Mouse (Mus musculus): ENCODE measurements around the gene Gm7929. TPM values are rescaled to one million over a fixed set of nuclear protein-coding genes. Genes with fewer than 3 reads are reported as not detected.
"Not testable (repeated sequence)": the region's sequence is repeated elsewhere in the genome, so short reads cannot be mapped to it uniquely, and the experiment has no call there.

The Gm7929 gene
- total RNA-seq (2021), result not detected
- long read RNA-seq, result 0 reads

GRCm38 (mm10) chr14:41750514-41750913 lies at the start of gene Gm7929:
Gene Gm7929 (minus strand): TSS chr14:41750614.
- not testable (repeated sequence) for DNase-seq (ENCODE audit: low spot score in 2 of 2)

GRCm38 (mm10) chr14:41772341-41772740 lies 21.9 kb upstream of the Gm7929 start, which contains the start of gene Gm47189:
Gene Gm47189 (minus strand): TSS chr14:41772441.
- not testable (repeated sequence) for DNase-seq (ENCODE audit: low spot score in 2 of 2)

GRCm38 (mm10) chr14:41755931-41756330 lies 5.5 kb upstream of the Gm7929 start:
- peak; percentile 0 to 2 for DNase-seq (ENCODE audit: low spot score in 2 of 2)

- DNase-seq (ENCODE audit: low spot score in 2 of 2), result not testable (repeated sequence)
Observed at GRCm38 (mm10) chr14:41723437-41723836, 27.0 kb downstream of the Gm7929 start.

GRCm38 (mm10) chr14:41717180-41717579 lies 33.2 kb downstream of the Gm7929 start:
- not testable (repeated sequence) for DNase-seq (ENCODE audit: low spot score in 2 of 2)

- not testable (repeated sequence) for DNase-seq (ENCODE audit: low spot score in 2 of 2)
Observed at GRCm38 (mm10) chr14:41701785-41702184, 48.6 kb downstream of the Gm7929 start, which contains the start of gene Gm8068. Gene Gm8068 (minus strand): TSS chr14:41701885.

Other genes starting within 250 kb of the Gm7929 start
- not detected for gene Gm7970, start 195.0 kb downstream of the Gm7929 start, total RNA-seq (2021)
- under 1 TPM in 1 of 2 experiments, not detected in 1; 0.17 TPM for gene 1700049E17Rik2, start 177.4 kb downstream of the Gm7929 start, total RNA-seq (2021)
- gene Gm3072, start 126.0 kb downstream of the Gm7929 start, total RNA-seq (2021), result not detected
- gene Gm3676, start 104.1 kb downstream of the Gm7929 start, total RNA-seq (2021), result under 1 TPM in 1 of 2 experiments, not detected in 1; 0.76 TPM
- not detected for gene Gm8068, start 48.7 kb downstream of the Gm7929 start, total RNA-seq (2021)
- not detected for gene Gm47189, start 21.8 kb upstream of the Gm7929 start, total RNA-seq (2021)
- gene Gm7980, start 156.7 kb upstream of the Gm7929 start, total RNA-seq (2021), result not detected
- gene 1700049E17Rik1, start 174.3 kb upstream of the Gm7929 start, total RNA-seq (2021), result not detected
- gene 1700024B05Rik, start 193.4 kb upstream of the Gm7929 start, total RNA-seq (2021), result not detected
- not detected for gene Gm6401, start 217.3 kb upstream of the Gm7929 start, total RNA-seq (2021)
- gene Gm3543, start 232.7 kb upstream of the Gm7929 start, total RNA-seq (2021), result 1 to 10 TPM in 1 of 2 experiments, under 1 TPM in 1; 0.86 to 1.1 TPM

Measured in layer of hippocampus, adult 18-20 months (tissue).